Comparison of ENCODE assay signal across 14 mouse cellular contexts in the genomic region with DNA sequence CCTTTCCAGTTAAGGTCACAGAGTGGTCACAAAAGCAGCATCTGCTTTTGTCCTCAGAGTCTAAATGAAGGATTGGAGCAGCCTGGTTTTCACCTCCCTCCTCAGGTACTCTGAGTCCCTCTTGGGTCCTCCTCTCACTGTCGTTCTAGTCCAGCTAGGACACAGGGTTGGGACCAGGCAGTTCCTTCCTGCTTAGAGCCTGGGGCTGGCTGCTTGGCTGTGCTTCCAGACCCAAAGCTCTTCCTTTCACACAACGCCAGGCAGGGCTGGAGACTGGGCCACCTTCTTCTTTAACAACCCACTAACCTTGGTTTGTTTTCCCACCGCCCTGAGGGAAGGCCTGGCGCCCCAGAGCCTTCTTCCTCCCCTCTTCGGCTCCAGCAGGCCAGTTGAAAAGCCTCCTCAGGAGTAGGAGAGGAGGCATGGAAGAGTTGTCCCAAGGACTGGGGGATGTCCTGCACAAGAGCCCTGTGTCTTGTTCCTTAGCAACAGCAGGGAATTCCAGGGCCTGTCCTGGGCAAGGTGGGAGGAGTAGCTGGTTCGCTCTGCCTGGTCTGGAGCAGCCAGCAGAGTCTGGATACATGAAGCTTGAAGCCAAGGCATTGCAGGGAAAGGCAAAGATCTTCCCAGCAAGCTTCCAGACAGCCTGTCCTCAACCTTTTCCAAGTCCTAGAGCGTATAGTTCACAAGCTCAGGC. TPM values are rescaled to one million over a fixed set of nuclear protein-coding genes. Genes with fewer than 3 reads are reported as not detected.
DNase-seq lines count a peak whose midpoint lies in the region; ATAC-seq and TF ChIP-seq lines count a peak whose summit lies in the region.
"Had no signal": no experiment of that assay in that cellular context is flagged by ENCODE, and none has a peak within 500 bp of the region (broad histone marks: within the 10 kb centered on the region; RNA-seq: fewer than 3 reads in every experiment).

No protein-coding gene starts in this region.

- no peak overlapping the region for H3K9ac ChIP-seq in heart, embryonic 16.5 days (ENCODE audit: low read length)
- no peak overlapping the region for H3K9ac ChIP-seq in CH12.LX (ENCODE audit: insufficient read depth, low read depth)
- H3K9ac ChIP-seq in intestine, postnatal 0 days (ENCODE audit: low read depth, low read length), result peak overlapping the region; percentile 55
- H3K9ac ChIP-seq: midbrain, embryonic 15.5 days had no signal

- H3K27me3 ChIP-seq in heart, embryonic 16.5 days (ENCODE audit: control insufficient read depth, insufficient read depth, low read length), result no peaks in the 10 kb centered on the region
- peaks cover 42% of the 10 kb centered on the region for H3K27me3 ChIP-seq in CH12.LX (replicated peaks)
- H3K27me3 ChIP-seq in intestine, postnatal 0 days (replicated peaks; ENCODE audit: control insufficient read depth, insufficient read depth, low read length), result no peaks in the 10 kb centered on the region

- dilution Hi-C loops in CH12.LX (cut with MboI; ENCODE audit: extremely low pct_ligation_motif_present, extremely low pct_unique_long_range_greater_than_20kb, low sequenced_read_pairs), result no loop called here

- no peak for ATAC-seq in heart, embryonic 16.5 days (replicated peaks; ENCODE audit: extremely low read depth, insufficient read depth, low FRiP score)
- no peak for ATAC-seq in intestine, postnatal 0 days
- ATAC-seq: midbrain, embryonic 15.5 days had no signal

- in situ Hi-C loops in CH12.LX (cut with MboI; ENCODE audit: low pct_ligation_motif_present, low pct_unique_long_range_greater_than_20kb, low sequenced_read_pairs), result no loop called here

- TF ChIP-seq RAD21 in CH12.LX (IDR thresholded peaks at IDR 0.05; ENCODE audit: low read depth, low read length), result no peak

- H3K36me3 ChIP-seq in heart, embryonic 16.5 days (ENCODE audit: control insufficient read depth, insufficient read depth), result no peaks in the 10 kb centered on the region
- no peaks in the 10 kb centered on the region for H3K36me3 ChIP-seq in CH12.LX (replicated peaks in 1 of 2; ENCODE audit: control insufficient read depth in 1 of 2, insufficient read depth in 1 of 2, low read length in 1 of 2)
- no peaks in the 10 kb centered on the region; the same call in 1 of the 2 replicates for H3K36me3 ChIP-seq in intestine, postnatal 0 days (ENCODE audit: control insufficient read depth, insufficient read depth)
- H3K36me3 ChIP-seq: forebrain, embryonic 10.5 days; midbrain, embryonic 15.5 days; neural tube, embryonic 12.5 days had no signal

- 0 out of 2 replicates have a peak overlapping the region, but pooled peaks have one; percentile 0 for H3K27ac ChIP-seq in heart, embryonic 16.5 days (ENCODE audit: low read length)
- no peak overlapping the region for H3K27ac ChIP-seq in CH12.LX (ENCODE audit: insufficient read depth, low read depth)
- peak overlapping the region; percentile 96 for H3K27ac ChIP-seq in intestine, postnatal 0 days (ENCODE audit: low read depth, low read length)
- H3K27ac ChIP-seq: midbrain, embryonic 15.5 days; neural tube, embryonic 12.5 days had no signal

- DNase-seq in embryo, embryonic 10 days (ENCODE audit: low spot score), result peak; percentile 13
- DNase-seq in embryo, embryonic 9.5 days (ENCODE audit: extremely low spot score), result no peak
- no peak for DNase-seq in heart, postnatal 25 days (ENCODE audit: low spot score)
- DNase-seq in CH12.LX (ENCODE audit: extremely low read depth), result no peak
- no peak for DNase-seq in left cerebral cortex, adult 18-20 months (ENCODE audit: low spot score in 2 of 2)
- DNase-seq in spleen, adult 12 weeks (ENCODE audit: low spot score), result no peak
- DNase-seq: cerebellum, adult 11 months; kidney, postnatal 25 days; left cerebral cortex, postnatal 4 days had no signal

- H3K4me1 ChIP-seq in heart, embryonic 16.5 days (ENCODE audit: control insufficient read depth, insufficient read depth, low read length), result peaks cover 5% of the 10 kb centered on the region; the same call in 1 of the 2 replicates
- H3K4me1 ChIP-seq in CH12.LX (ENCODE audit: control insufficient read depth in 1 of 2, insufficient read depth in 2 of 2), result no peaks in the 10 kb centered on the region; a peak in 1 of 4 replicates
- H3K4me1 ChIP-seq in intestine, postnatal 0 days (replicated peaks; ENCODE audit: control insufficient read depth, insufficient read depth, low read length), result 0 out of 2 replicates have a peak, but pooled peaks cover 6% of the 10 kb centered on the region

- H3K79me2 ChIP-seq in CH12.LX (replicated peaks; ENCODE audit: control insufficient read depth, extremely low read depth, insufficient read depth, poor library complexity, severe bottlenecking), result no peaks in the 10 kb centered on the region

- 65% methylated on average over 7 of the region's 7 CpGs for WGBS in heart, embryonic 16.5 days
- 58% methylated on average over 7 of the region's 7 CpGs for WGBS in intestine, postnatal 0 days

- intact Hi-C loops in heart, postnatal 25 days (cut with DNase I), result no loop called here

- H3K4me3 ChIP-seq in heart, embryonic 16.5 days (ENCODE audit: low read length), result no peak overlapping the region
- no peak overlapping the region for H3K4me3 ChIP-seq in CH12.LX (replicated peaks in 1 of 3; ENCODE audit: low read depth in 2 of 3, low read length in 2 of 3, poor library complexity in 1 of 3)
- H3K4me3 ChIP-seq in intestine, postnatal 0 days (ENCODE audit: low read depth, low read length), result no peak overlapping the region
- H3K4me3 ChIP-seq: midbrain, embryonic 15.5 days had no signal

- no peak overlapping the region; the same call in 1 of the 2 replicates for H3K4me2 ChIP-seq in heart, embryonic 16.5 days (ENCODE audit: low read depth, low read length)
- H3K4me2 ChIP-seq in CH12.LX (ENCODE audit: insufficient read depth, low read depth, poor library complexity, severe bottlenecking), result 0 out of 2 replicates have a peak overlapping the region, but pooled peaks have one; percentile 41
- H3K4me2 ChIP-seq in intestine, postnatal 0 days (replicated peaks; ENCODE audit: low read depth), result no peak overlapping the region; the same call in 1 of the 2 replicates

- no peak for TF ChIP-seq CTCF in CH12.LX (conservative IDR thresholded peaks at IDR 0.05 in 1 of 2, IDR thresholded peaks at IDR 0.05 in 1 of 2; ENCODE audit: low read depth in 2 of 2, low read length in 2 of 2)
- TF ChIP-seq CTCF in intestine, postnatal 0 days (IDR thresholded peaks at IDR 0.05; ENCODE audit: low read depth), result no peak

- no peak for TF ChIP-seq POLR2A in CH12.LX (IDR thresholded peaks at IDR 0.05; ENCODE audit: low read depth, low read length)

- TF ChIP-seq EP300 in CH12.LX (IDR thresholded peaks at IDR 0.05; ENCODE audit: low read length), result no peak

- H3K9me3 ChIP-seq in heart, embryonic 16.5 days (replicated peaks; ENCODE audit: control insufficient read depth, low read length), result no peaks in the 10 kb centered on the region
- no peaks in the 10 kb centered on the region for H3K9me3 ChIP-seq in CH12.LX (replicated peaks; ENCODE audit: low read length)
- no peaks in the 10 kb centered on the region for H3K9me3 ChIP-seq in intestine, postnatal 0 days (ENCODE audit: control insufficient read depth)
- H3K9me3 ChIP-seq: forebrain, embryonic 10.5 days; midbrain, embryonic 15.5 days; neural tube, embryonic 12.5 days had no signal

TF ChIP-seq in CH12.LX, 34 proteins besides CTCF, POLR2A, EP300 and RAD21:
- TF ChIP-seq ETS1 (conservative IDR thresholded peaks at IDR 0.05; ENCODE audit: low read depth, low read length) (no peak), USF1 (IDR thresholded peaks at IDR 0.05; ENCODE audit: low read depth, low read length) (no peak), ZC3H11A (IDR thresholded peaks at IDR 0.05; ENCODE audit: low read depth, low read length) (no peak), JUND (conservative IDR thresholded peaks at IDR 0.05; ENCODE audit: low read depth, low read length) (no peak), MAFK (IDR thresholded peaks at IDR 0.05; ENCODE audit: insufficient replicate concordance, low read length) (no peak), SMC3 (IDR thresholded peaks at IDR 0.05; ENCODE audit: low read depth, low read length) (no peak), HCFC1 (IDR thresholded peaks at IDR 0.05; ENCODE audit: low read depth, low read length) (no peak), PAX5 (IDR thresholded peaks at IDR 0.05; ENCODE audit: low read length) (no peak), JUN (IDR thresholded peaks at IDR 0.05; ENCODE audit: insufficient read depth, low read depth, low read length) (no peak), MAZ (IDR thresholded peaks at IDR 0.05; ENCODE audit: low read depth, low read length) (no peak), NELFE (IDR thresholded peaks at IDR 0.05; ENCODE audit: low read depth, low read length) (no peak), ZKSCAN1 (IDR thresholded peaks at IDR 0.05; ENCODE audit: borderline replicate concordance, low read depth, low read length) (no peak), ZNF384 (IDR thresholded peaks at IDR 0.05; ENCODE audit: low read depth, low read length) (no peak), TBP (conservative IDR thresholded peaks at IDR 0.05; ENCODE audit: low read depth, low read length) (no peak), MAX (IDR thresholded peaks at IDR 0.05; ENCODE audit: low read length) (no peak), BHLHE40 (IDR thresholded peaks at IDR 0.05; ENCODE audit: low read depth, low read length) (no peak)

RNA-seq across cellular contexts. Expression of a gene that starts 0.7 kb away (rescaled TPM):
- 9.5 and 9.9 TPM in 2 replicates for polyA plus RNA-seq in heart, embryonic 16.5 days (2015; fragmentation: Nextera tagmentation; extraction: Ambion mirVana)
- total RNA-seq in heart, postnatal 25 days (2021), result 1 to 10 TPM; 7.5 to 8.7 TPM
- total RNA-seq in CH12.LX (2012; rRNA removed) (not detected in 2 replicates), CH12.LX (2014; rRNA removed) (not detected in 2 replicates)
- polyA plus RNA-seq in CH12.LX (2012; ENCODE audit: insufficient read length, low read depth), result 0.11 and 0.16 TPM in 2 replicates
- polyA plus RNA-seq in intestine, postnatal 0 days (2015; fragmentation: Nextera tagmentation; extraction: Ambion mirVana), result 122 and 141 TPM in 2 replicates
- total RNA-seq in left cerebral cortex, adult 18-20 months (2021), result 1 to 10 TPM in 1 of 2 experiments, under 1 TPM in 1; 0.87 to 1.5 TPM

RNA-seq across cellular contexts. Expression of a gene that starts 58.2 kb away (rescaled TPM):
- polyA plus RNA-seq in heart, embryonic 16.5 days (2015; fragmentation: Nextera tagmentation; extraction: Ambion mirVana), result 19.1 and 23.7 TPM in 2 replicates
- 1 to 10 TPM; 6.6 to 8.6 TPM for total RNA-seq in heart, postnatal 25 days (2021)
- total RNA-seq in CH12.LX (2012; rRNA removed) (7.5 and 8.2 TPM in 2 replicates), CH12.LX (2014; rRNA removed) (4.6 and 6.3 TPM in 2 replicates)
- 9.7 and 10.5 TPM in 2 replicates for polyA plus RNA-seq in CH12.LX (2012; ENCODE audit: insufficient read length, low read depth)
- polyA plus RNA-seq in intestine, postnatal 0 days (2015; fragmentation: Nextera tagmentation; extraction: Ambion mirVana), result 13.0 and 13.3 TPM in 2 replicates
- 10 to 100 TPM; 13.9 to 17.6 TPM for total RNA-seq in left cerebral cortex, adult 18-20 months (2021)
